Mouse (Mus musculus) urinary bladder, adult 18-20 months (tissue): ENCODE data around the gene Ccdc59.
A peak's percentile ranks its signal among the peaks of the same experiment; 100 is the strongest.

Source experiments
- DNase-seq, 2 experiments: peaks; one replicate each; pipeline ENCODE4 v3.0.0; 2022; ENCODE audit warnings: low spot score in 2 of 2, mixed read lengths in 2 of 2

The Ccdc59 gene

DNA sequence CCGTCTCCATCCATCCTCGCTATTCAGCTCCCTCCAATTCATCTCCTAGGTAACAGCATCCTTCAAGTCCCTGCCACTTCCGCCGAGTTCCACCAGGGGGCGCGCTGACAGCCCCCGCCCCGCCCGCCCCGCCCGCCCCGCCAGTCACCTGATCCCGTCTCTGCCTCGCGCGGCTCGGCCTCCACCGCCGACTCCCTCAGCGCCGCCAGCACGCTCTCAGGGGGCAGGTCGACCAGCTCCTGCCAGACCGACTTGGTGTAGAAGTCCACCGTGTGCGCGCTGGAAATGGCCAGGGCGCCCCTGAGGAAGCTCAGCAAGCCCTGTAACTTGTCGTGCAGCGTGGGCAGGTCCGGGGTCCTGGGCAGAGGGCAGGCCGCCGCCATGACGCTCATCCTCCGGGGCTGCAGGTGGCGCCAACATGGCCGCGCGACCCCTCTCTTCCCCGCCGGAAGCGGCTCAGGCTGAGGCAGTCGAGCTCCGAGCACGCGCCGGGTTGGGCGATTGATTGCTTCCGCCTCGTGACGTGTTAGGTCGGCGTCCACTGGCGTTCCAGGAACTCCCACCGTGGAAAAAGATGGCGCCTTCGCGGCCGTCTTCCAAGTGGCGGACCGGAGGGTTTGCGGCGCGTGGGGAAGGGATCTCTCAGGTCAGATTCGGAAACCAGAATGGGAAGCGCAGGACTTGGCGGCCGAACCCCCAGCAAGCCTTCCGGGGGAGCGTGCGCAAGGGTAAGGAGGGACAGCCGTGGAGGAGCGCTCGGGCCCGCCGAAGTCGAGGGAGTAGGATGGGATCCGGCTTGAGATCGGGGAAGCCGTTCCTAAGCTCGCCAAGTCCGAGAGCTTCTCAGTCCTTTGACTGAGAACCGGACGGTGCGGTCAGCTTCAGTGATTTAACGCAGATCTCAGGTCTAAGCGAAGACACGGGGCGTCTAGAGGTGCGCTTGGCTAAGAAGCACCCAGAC lies at the start of gene Ccdc59, which contains the start of gene Mettl25:
TSS of gene Ccdc59 (plus strand) at position 140 of the 961 bp plus-strand sequence.
TSS of gene Mettl25 (minus strand) at position 453 of the 961 bp plus-strand sequence.
- peak; percentile 95 to 97 for DNase-seq

DNA sequence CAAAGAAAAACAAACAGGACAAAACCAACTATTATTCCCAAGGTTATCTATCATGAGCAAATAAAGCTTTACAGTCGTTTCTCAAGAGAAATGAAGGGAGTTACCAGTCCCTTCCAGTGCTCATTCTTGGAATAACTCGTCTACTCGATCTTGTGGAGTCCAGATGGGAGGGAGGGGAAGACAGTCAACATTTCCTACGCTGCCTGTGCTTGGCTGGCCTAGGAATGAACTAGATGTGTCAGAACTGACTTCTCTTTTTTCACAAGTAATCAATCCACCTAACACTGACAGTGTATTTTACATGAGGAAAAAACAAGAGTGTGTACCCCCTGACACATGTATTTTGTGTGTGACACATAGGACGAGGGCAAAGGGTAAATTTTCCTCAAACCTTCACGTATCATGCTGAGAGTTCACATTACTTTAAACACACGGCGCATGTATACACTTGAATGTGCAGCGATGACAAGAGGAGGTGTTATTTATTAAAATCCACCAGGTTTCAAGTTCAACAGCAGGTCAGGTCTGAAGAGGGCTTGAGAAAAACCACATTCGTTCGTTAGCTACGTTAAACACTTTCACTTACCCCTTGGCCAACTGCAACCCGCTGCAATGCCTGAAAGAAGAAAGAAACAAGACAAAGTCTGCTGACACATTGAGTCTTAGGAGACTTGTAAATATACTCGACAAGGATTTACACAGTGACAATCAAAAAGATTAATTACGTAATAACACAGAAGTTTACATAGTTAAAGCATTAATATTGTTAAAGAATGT lies 46.9 kb upstream of the Ccdc59 start:
- DNase-seq, result no peak

DNA sequence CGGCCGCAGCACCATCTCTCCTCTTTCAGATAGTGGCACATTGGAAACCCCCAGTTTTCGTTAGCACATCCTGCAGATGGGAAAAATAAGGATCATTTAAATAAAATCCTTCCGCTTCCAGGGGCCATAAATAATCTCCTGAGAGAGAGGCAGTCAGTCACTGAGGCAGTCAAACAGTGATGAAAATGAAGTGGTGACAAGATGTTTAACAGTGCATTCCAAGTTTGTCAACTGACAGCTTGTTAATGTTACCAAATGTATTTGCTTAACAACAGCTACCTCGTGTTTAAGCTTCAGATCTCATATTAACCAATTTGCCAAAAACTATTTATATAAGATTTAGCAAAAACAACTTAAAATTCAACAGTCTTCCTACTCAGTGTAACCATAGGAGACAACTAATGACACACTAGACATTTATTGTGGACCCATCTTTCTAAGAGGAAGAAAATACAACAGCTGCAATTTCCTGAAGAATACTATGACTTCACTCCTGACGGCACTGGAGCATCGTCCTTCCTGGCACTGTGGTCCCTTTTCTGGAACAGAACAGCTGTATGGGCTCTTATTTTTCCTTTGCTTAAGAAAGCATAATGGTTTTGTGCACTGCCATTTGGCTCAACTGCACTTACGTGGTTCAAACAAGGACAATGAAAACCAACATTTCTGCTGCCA lies 43.5 kb upstream of the Ccdc59 start:
- DNase-seq, result no peak

DNA sequence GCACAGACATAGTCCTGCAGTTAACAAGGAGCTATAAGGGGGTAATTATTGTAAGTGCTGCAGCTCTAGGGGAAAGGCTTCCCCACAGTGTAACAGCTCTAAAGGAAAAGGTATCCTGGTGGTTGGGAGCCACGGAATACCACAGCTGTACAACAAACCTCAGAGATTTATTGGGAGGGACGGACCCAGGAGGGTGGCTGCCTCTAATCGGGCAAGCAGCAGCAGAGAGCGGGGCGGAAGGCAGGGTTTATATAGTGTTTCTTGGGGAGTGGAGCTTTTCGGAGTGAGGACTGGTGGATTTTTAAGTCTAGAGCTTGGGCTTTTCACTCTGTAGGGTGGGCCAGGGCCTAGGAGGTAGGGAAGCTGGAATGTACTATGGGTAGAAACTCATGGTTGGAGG lies 39.7 kb upstream of the Ccdc59 start:
- no peak for DNase-seq

DNA sequence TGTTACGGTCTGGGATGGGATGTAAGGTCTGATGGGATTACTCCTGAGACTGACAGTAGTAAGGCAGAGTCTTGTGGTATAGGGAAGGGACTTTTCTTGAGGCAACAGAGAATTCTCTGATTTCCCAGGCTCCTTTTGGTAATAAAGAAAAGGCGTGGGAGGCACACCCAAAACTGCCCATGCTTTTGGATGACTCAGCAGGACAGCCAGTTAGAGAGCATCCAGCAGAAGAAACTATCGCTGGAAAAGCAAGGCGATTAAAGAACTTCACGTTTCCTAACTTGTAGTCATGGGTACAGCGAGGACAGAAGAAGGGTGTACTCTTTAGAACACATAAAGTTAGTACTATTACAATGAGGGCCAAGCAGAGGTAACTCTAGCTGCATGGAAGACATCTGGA lies 38.7 kb upstream of the Ccdc59 start:
- no peak for DNase-seq

DNA sequence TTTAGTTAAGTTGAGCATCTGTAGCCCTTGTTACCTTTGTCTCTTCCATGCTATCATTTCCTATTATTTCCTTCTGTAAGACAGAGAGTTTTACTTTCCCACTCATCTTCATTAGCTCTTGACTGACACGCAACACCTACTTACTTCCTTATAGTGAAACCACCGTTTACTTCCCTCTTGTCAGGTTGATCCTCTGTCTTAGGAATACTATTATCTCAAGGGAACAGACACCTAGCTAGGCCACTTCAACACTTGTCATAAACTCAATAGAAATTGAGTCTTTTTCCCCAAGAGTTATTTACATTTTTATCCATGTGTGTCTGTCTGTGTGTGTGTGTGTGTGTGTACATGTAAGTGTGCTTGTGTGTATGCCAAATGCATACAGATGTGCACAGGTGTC lies 37.4 kb upstream of the Ccdc59 start:
- DNase-seq, result no peak

DNA sequence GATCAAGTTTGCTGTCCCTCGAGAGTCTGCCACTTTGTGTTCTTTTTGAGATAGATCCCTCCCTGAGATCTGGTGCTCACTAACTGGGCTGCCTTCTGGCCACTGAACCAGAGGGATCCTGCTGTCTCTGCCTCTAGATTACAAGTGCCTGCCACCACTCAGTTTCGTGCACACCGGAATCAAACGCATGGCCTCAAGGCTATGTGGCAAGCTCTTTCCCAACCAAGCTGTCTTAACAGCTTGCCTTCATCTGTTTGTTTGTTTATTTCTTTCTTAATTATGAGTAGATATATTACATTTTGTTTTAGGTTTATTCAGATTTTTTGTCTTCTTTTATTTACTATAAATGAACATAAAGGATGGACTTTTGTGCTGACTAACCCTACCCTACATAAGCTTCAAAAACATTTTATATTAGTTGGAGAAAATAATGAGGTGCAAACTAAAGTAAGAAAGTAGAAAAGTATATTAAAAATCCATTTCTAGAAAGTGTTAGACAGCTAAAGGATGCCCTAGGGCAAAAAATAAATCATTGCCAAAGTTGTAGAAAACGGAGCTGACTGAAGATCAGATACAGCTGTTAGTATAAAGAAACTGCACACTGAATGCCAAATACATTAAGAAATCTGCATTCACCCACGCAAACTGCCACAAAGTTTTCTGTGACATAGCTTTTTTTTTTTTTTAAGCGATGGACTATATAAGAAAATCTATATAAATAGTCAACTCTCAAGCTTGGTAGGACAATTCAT lies 34.4 kb upstream of the Ccdc59 start:
- no peak for DNase-seq

DNA sequence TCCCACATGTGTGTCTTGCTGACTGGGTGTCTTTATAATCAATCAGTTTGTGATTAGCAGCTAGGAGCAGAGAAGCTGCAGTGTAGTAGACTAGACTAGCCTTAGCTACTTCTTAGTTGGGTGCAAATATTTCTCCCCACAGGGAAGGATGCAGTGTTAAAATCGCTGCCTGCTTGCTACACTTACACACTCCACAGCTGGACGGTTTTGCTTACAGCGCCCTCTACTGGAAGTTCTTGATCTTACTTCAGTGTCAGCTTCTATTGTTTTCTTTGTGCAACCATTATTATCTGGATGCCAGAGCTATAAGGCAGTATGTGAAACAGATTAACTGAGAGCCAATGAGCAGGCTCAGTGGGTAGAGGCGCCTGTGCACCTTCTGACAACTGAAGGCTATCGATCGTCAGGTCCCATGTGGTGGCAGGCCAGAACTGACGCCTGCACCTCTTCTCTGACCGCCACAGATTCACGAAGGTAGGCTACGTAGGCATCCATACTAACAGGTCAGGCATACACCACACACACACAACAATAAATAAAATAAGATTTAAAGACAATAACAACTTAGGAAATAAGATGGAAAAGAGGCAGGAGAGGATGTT lies 6.1 kb upstream of the Ccdc59 start:
- no peak for DNase-seq

DNA sequence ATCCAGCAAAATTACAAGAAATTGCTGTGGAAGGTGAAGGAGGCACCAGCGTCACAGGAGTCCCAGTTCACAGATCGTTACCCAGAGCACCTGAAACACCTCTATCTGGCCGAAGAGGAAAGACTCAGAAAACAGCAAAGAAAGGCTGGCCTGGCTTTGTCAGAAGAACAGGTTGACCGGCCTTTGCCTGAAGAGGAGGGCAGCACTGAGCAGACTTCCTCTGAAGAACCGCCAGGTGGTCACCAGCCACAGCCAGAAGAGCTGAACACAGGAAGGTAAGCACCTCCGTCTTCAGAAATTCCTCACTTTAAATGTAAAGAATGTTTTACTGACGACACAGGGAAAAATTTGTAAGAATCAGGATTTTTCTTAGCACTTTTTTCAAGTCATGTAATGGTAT lies 1.7 kb downstream of the Ccdc59 start:
- no peak for DNase-seq

DNA sequence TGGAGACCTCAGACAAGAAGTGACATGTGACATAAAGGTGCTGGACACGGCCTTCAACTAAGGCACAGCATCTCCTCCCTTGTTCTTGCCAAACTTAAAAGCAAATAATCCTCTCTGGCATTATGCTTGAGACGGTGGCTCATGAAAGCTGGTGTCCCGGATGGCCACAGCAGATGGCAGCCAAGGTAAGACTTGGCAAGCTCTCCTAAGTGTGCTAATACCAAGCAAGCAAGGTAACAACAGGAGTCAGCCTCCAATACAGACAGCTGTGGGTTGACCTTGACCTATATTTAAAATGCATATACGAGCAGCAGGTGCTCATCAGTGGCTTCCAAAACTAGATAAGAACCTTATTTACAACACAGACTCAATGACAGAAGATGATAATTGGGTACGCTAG lies 9.4 kb downstream of the Ccdc59 start:
- no peak for DNase-seq

DNA sequence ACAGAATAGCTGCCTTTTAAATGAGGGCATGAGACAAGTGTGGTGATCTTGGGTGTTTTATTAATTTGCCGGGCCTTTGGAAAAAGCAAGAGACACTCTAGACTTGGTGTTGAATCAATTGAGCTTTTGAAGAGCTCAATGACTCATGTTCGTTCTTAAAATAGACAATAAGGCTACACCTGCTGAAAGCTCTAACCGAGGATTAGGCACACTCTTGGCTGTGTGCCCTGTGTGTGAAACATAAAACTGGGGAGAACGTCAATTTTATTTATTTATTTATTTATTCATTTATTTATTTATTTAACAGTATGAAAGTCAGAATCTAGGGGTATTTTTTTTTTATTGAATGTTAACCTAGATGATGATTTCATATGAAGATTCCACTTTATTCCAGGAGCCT lies 10.3 kb downstream of the Ccdc59 start:
- DNase-seq, result no peak

DNA sequence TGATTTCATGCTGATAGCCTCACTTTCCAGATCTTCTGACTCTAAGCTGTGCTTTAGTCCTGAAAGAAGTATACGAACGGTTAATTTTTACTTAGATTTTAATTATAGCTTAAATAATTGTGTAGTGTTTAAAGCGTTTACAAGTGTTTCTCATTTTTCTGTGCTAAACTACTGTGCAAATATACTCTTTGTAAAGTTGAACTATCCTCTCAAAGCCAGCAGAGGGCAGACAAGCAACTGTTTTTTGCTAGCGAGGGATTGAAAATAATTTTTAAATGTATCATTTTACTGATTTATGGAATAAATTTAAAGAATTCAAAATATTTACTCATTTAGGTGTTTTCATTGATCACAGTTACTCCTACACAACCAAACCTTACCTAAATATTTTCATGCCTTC lies 26.4 kb downstream of the Ccdc59 start:
- no peak for DNase-seq
